Mouse (Mus musculus): ENCODE results near the gene Plppr5.

DNA sequence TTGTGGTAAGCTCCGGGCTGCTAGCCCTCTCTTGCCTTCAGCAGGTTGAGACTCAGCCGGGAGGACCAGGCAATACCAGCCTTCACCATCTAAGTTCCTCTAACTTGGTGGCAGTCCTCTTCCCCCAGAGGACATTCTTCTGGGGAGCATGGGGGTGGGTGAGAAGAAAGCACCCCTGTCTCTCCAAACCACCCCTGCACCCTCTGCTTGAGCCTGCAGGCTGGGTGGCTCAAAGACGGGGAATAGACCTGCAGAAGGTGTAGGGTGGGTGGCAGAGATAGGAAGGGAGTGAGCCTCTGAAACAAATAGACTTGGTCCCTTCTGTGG lies 1.3 kb downstream of the Plppr5 start:
- TF ChIP-seq GATA1 (IDR thresholded peaks at IDR 0.05; ENCODE audit: low read length) (no peak), TAL1 (IDR thresholded peaks at IDR 0.05; ENCODE audit: low read length) (no peak)
